Mouse (Mus musculus): ENCODE measurements around the gene Endog. TPM values are rescaled to one million over a fixed set of nuclear protein-coding genes. Genes with fewer than 3 reads are reported as not detected.
"Not testable (repeated sequence)": the region's sequence is repeated elsewhere in the genome, so short reads cannot be mapped to it uniquely, and the experiment has no call there.

The Endog gene
- polyA plus RNA-seq, 1 experiment from 2014 or later: 30.4 TPM

DNA sequence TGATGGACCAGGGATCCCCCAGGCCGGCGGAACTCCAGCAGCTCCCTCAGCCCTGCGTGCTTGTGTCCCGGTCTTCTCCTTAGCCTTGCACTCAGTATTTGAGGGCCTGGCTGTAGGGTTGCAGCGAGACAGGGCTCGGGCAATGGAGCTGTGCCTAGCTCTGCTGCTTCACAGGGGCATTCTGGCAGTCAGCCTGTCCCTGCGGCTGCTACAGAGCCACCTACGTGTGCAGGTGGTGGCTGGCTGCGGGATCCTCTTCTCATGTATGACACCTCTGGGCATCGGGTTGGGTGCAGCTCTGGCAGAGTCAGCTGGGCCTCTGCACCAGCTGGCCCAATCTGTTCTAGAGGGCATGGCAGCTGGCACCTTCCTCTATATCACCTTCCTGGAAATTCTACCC, 11.4 kb upstream of the Endog start:
- ATAC-seq (ENCODE audit: low read depth); H3K27me3 ChIP-seq (ENCODE audit: control insufficient read depth, insufficient read depth, low read length); H3K4me2 ChIP-seq (ENCODE audit: low read depth, low read length); H3K36me3 ChIP-seq (ENCODE audit: control insufficient read depth, insufficient read depth, low read length); H3K27ac ChIP-seq (ENCODE audit: low read depth, low read length); H3K9ac ChIP-seq (replicated peaks; ENCODE audit: low read depth, low read length); H3K4me3 ChIP-seq (ENCODE audit: low read depth, low read length); H3K4me1 ChIP-seq (ENCODE audit: control insufficient read depth, insufficient read depth, low read length); H3K9me3 ChIP-seq (ENCODE audit: control insufficient read depth, low read length): not testable (repeated sequence)
- WGBS: 76% methylated on average over 6 of the region's 10 CpGs

DNA sequence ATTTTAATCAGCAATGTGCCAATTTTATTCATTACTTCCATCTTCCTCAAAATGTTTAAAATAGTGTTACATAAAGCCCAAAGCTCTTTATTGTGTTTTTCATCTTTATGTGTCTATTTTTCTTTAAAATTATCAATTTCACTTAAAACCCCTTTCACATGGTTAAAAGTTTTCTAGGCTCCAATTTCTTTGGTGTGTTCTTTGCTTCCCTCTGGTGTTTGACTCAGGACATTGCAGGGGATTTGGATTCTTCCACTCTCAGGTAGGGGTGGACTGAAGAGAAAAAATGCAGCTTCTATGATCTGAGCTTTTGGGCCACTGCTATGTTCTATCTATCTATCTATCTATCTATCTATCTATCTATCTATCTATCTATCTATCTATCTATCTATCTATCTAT, 9.5 kb upstream of the Endog start:
- H3K36me3 ChIP-seq (ENCODE audit: control insufficient read depth, insufficient read depth, low read length): no peaks in the 10 kb centered on the region
- H3K9me3 ChIP-seq (ENCODE audit: control insufficient read depth, low read length): no peaks in the 10 kb centered on the region
- no peak overlapping the region for H3K4me3 ChIP-seq (ENCODE audit: low read depth, low read length)
- no peaks in the 10 kb centered on the region for H3K27me3 ChIP-seq (ENCODE audit: control insufficient read depth, insufficient read depth, low read length)
- H3K27ac ChIP-seq (ENCODE audit: low read depth, low read length): no peak overlapping the region
- no peak for ATAC-seq (ENCODE audit: low read depth)
- H3K4me1 ChIP-seq (ENCODE audit: control insufficient read depth, insufficient read depth, low read length): no peaks in the 10 kb centered on the region
- H3K9ac ChIP-seq (replicated peaks; ENCODE audit: low read depth, low read length): no peak overlapping the region
- no peak overlapping the region for H3K4me2 ChIP-seq (ENCODE audit: low read depth, low read length)

DNA sequence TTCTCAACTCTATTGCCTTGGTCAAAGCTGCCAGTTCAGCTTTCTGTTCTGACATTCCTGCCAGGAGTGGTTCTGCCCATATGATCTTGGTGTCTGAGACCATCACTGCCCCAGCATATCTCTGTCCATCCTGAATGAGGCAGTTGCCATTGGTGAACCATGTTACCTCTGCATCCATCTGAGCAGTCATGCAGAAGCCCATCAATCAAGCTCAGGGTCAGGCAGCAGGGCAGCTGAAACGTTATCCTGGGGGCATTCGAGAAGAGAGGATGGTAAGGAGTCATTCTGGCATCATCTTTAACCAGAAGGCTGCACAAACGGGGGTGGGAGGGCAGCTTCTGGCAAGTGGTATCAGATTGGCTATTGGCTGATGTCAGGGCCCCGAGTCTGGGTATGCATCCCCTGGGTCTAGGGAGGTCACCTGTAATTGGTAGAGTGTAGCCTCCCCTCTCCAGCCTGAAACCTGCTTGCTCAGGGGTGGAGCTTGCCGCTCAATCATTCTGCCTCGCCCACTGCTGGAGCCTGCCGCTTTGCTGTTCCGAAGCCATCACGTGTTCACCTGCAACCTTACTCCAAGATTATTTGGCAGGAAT, 6.9 kb upstream of the Endog start:
- no peak for ATAC-seq (ENCODE audit: low read depth)

DNA sequence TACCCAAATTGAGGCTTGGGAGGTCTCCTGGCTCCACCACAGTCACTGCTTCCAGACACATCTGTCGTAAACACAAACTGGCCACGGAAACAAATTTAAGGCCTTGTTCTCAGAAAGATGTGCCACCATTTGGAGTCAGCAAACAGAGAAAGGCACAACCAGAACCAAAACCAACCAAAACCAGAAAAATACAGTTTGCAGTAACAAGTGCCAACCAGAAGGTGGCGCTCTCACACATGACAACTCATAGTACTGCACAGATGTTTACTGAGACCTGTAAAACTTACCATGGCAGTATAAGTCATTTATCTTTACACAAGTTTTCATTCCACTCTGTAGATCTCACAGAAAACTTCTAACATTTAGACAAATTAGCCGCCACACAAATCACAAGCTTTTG, 4.6 kb upstream of the Endog start:
- H3K4me3 ChIP-seq (ENCODE audit: low read depth, low read length): no peak overlapping the region
- WGBS: 57% methylated on average over 4 of the region's 4 CpGs
- ATAC-seq (ENCODE audit: low read depth): no peak
- no peak overlapping the region for H3K4me2 ChIP-seq (ENCODE audit: low read depth, low read length)
- no peaks in the 10 kb centered on the region for H3K4me1 ChIP-seq (ENCODE audit: control insufficient read depth, insufficient read depth, low read length)
- H3K9ac ChIP-seq (replicated peaks; ENCODE audit: low read depth, low read length): no peak overlapping the region
- H3K9me3 ChIP-seq (ENCODE audit: control insufficient read depth, low read length): no peaks in the 10 kb centered on the region
- H3K27ac ChIP-seq (ENCODE audit: low read depth, low read length): no peak overlapping the region
- H3K27me3 ChIP-seq (ENCODE audit: control insufficient read depth, insufficient read depth, low read length): no peaks in the 10 kb centered on the region
- H3K36me3 ChIP-seq (ENCODE audit: control insufficient read depth, insufficient read depth, low read length): no peaks in the 10 kb centered on the region

More for the DNA sequence above, 6.9 kb upstream of the Endog start:
- Histone ChIP-seq H3K27me3 (ENCODE audit: control insufficient read depth, insufficient read depth, low read length) (no peaks in the 10 kb centered on the region), H3K4me2 (ENCODE audit: low read depth, low read length) (no peak overlapping the region), H3K9ac (replicated peaks; ENCODE audit: low read depth, low read length) (no peak overlapping the region), H3K36me3 (ENCODE audit: control insufficient read depth, insufficient read depth, low read length) (no peaks in the 10 kb centered on the region), H3K27ac (ENCODE audit: low read depth, low read length) (no peak overlapping the region), H3K9me3 (ENCODE audit: control insufficient read depth, low read length) (no peaks in the 10 kb centered on the region), H3K4me3 (ENCODE audit: low read depth, low read length) (no peak overlapping the region), H3K4me1 (ENCODE audit: control insufficient read depth, insufficient read depth, low read length) (no peaks in the 10 kb centered on the region)
- WGBS: 60% methylated on average over 9 of the region's 9 CpGs

DNA sequence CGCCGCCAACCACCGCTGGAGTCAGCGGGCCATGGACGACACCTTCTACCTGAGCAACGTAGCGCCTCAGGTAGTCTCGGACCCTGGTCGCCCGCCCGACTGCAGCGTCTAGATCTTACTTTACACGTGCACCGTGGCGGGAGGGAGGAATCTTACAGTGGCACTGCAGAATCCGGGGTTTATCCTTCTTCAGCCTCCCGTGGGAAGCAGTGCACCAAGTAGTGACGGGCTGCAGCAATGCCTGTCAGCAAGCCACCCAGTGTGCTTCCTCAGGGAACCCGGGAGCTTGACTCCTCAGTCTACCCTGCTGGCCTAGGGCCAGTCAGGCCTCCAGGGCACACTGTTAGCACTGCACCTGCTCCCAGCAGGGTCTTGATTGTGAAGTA, 697 bp downstream of the Endog start:
- WGBS: 2% methylated on average over 19 of the region's 19 CpGs
- Histone ChIP-seq H3K27ac (ENCODE audit: low read depth, low read length) (peak overlapping the region; percentile 94), H3K9ac (replicated peaks; ENCODE audit: low read depth, low read length) (peak overlapping the region; percentile 80), H3K4me3 (ENCODE audit: low read depth, low read length) (peak overlapping the region; percentile 57), H3K36me3 (ENCODE audit: control insufficient read depth, insufficient read depth, low read length) (peaks cover 18% of the 10 kb centered on the region), H3K27me3 (ENCODE audit: control insufficient read depth, insufficient read depth, low read length) (no peaks in the 10 kb centered on the region), H3K4me1 (ENCODE audit: control insufficient read depth, insufficient read depth, low read length) (no peaks in the 10 kb centered on the region), H3K9me3 (ENCODE audit: control insufficient read depth, low read length) (no peaks in the 10 kb centered on the region), H3K4me2 (ENCODE audit: low read depth, low read length) (peak overlapping the region; percentile 89)
- peak; percentile 39 for ATAC-seq (ENCODE audit: low read depth)

DNA sequence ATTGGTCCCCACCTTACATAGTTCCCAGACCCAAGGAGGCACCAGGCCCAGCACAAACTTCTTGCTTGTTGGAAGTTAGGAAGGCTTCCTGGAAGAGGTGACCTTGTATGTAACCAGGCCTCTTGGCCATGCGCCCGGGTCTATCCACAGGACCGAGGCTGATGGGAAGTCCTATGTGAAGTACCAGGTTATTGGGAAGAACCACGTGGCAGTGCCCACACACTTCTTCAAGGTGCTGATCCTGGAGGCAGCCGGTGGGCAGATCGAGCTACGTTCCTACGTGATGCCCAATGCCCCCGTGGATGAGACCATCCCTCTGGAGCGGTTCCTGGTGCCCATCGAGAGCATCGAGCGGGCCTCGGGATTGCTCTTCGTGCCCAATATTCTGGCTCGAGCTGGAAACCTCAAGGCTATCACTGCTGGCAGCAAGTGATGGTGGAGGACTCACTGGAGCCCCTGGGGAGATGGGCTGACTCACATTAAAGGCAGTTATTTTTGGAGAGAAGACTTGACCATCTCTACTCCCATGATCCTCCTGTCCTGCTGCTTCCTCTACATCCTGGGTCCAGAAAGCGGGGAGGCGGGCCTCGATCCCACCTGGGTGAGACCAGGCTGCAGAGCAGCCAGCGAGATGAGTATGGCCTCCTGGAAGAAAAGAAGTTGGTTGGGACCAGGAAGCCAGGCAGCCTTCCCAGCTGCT, 2.4 kb downstream of the Endog start:
- 98% methylated on average over 20 of the region's 20 CpGs for WGBS
- Histone ChIP-seq H3K27ac (ENCODE audit: low read depth, low read length) (no peak overlapping the region), H3K4me3 (ENCODE audit: low read depth, low read length) (no peak overlapping the region), H3K9ac (replicated peaks; ENCODE audit: low read depth, low read length) (no peak overlapping the region), H3K4me2 (ENCODE audit: low read depth, low read length) (no peak overlapping the region), H3K36me3 (ENCODE audit: control insufficient read depth, insufficient read depth, low read length) (peaks cover 18% of the 10 kb centered on the region), H3K9me3 (ENCODE audit: control insufficient read depth, low read length) (no peaks in the 10 kb centered on the region), H3K27me3 (ENCODE audit: control insufficient read depth, insufficient read depth, low read length) (no peaks in the 10 kb centered on the region), H3K4me1 (ENCODE audit: control insufficient read depth, insufficient read depth, low read length) (peaks cover 5% of the 10 kb centered on the region)
- ATAC-seq (ENCODE audit: low read depth): no peak

DNA sequence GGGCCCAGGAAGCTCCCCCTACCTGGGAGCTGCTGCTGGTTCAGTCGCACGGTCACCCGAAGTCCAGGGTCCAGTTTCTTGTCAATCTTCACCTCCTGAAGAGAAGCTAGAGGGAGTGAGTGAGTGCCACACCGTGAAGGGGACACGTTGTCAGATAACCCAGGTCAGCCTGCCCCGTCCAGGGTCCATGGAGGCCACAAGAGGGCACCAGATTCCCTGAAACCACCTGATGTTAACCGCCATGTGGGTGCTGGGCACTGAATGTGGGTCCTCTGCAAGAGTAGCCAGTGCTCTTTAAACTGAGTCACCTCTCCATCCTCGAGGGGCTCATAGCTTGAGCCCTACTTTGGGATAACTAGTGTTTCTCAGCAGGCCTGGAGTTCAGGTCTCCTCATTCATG, 4.6 kb downstream of the Endog start:
- Histone ChIP-seq H3K9me3 (ENCODE audit: control insufficient read depth, low read length) (no peaks in the 10 kb centered on the region), H3K27me3 (ENCODE audit: control insufficient read depth, insufficient read depth, low read length) (no peaks in the 10 kb centered on the region), H3K27ac (ENCODE audit: low read depth, low read length) (no peak overlapping the region), H3K4me2 (ENCODE audit: low read depth, low read length) (no peak overlapping the region), H3K4me1 (ENCODE audit: control insufficient read depth, insufficient read depth, low read length) (peaks cover 5% of the 10 kb centered on the region), H3K4me3 (ENCODE audit: low read depth, low read length) (no peak overlapping the region), H3K36me3 (ENCODE audit: control insufficient read depth, insufficient read depth, low read length) (peaks cover 18% of the 10 kb centered on the region), H3K9ac (replicated peaks; ENCODE audit: low read depth, low read length) (no peak overlapping the region)
- 91% methylated on average over 8 of the region's 8 CpGs for WGBS
- no peak for ATAC-seq (ENCODE audit: low read depth)

DNA sequence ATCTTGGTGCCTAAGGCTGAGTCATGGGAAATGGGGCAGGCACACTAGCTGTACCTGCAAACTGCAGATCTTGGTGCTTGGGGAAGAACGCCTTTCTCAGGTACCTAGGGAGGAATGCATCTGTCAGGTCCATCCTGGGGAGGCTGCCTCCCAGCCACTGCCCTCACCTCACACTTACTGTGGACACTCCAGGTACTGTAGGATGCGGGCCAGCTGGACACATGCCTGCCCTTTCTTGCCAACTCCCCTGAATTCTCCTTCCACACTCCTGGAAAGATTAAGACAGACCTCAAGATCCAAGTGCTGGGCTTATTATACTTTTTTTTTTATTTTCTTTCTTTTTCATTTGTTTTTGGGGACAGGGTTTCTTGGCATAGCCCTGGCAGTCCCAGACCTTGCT, 5.3 kb downstream of the Endog start:
- Histone ChIP-seq H3K4me1 (ENCODE audit: control insufficient read depth, insufficient read depth, low read length) (peaks cover 5% of the 10 kb centered on the region), H3K4me3 (ENCODE audit: low read depth, low read length) (no peak overlapping the region), H3K9me3 (ENCODE audit: control insufficient read depth, low read length) (no peaks in the 10 kb centered on the region), H3K27ac (ENCODE audit: low read depth, low read length) (no peak overlapping the region), H3K9ac (replicated peaks; ENCODE audit: low read depth, low read length) (no peak overlapping the region), H3K27me3 (ENCODE audit: control insufficient read depth, insufficient read depth, low read length) (no peaks in the 10 kb centered on the region), H3K36me3 (ENCODE audit: control insufficient read depth, insufficient read depth, low read length) (peaks cover 18% of the 10 kb centered on the region), H3K4me2 (ENCODE audit: low read depth, low read length) (no peak overlapping the region)
- no peak for ATAC-seq (ENCODE audit: low read depth)
- WGBS: 100% methylated on average over 2 of the region's 2 CpGs

DNA sequence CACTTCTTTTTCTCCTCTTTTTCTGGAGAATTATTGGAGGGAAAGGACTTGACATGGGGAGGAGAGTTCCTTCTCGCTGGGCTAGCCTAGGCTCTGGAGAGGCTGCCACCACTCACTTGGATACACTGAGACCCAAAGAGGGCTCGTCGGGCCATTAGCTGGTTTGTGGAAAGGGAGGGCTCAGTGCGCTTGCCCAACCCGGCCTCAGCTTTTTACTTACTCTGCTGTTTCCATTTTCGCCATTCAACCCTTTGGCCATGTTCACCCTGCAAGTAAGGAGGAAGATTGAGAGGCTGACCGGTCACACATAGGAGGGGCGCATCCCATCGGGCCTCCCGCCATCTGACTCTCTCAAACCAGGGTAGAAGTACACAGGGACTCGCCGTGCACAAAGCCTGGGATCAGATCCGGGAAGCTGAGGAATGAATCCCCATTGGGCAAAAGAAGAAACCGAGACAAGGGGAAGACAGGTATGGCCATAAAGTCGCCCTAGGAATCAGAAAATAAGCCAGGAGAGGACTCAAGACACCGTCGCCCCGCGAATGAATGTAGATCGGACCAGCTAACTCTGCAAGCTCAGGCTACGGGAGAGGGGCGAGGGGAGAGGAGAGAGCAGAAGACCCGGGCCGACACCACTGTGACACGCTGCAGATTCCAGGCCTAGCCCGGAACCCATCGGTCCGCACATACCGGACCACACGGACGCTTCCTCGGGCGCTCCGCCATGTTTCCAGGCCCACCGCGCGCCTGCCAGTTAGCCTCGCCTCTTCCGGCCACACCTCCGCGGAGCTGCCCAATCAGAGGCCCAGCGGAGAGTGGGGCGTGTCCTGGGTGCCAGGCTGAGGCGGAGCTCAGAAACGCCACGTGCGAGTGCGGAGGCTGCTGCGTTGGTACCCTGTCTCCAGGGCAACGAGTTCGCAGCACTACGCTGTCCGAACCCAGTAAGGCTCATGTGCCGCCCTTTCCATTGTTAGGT, 6.7 kb downstream of the Endog start, which contains the start of gene Spout1:
TSS of gene Spout1 (minus strand) at position 760 of the 976 bp plus-strand sequence.
- Histone ChIP-seq H3K9ac (replicated peaks; ENCODE audit: low read depth, low read length) (peak within 1 kb of the TSS; percentile 66), H3K36me3 (ENCODE audit: control insufficient read depth, insufficient read depth, low read length) (peaks cover 18% of the 10 kb centered on the region), H3K4me3 (ENCODE audit: low read depth, low read length) (peak within 1 kb of the TSS; percentile 69), H3K27me3 (ENCODE audit: control insufficient read depth, insufficient read depth, low read length) (no peaks in the 10 kb centered on the region), H3K27ac (ENCODE audit: low read depth, low read length) (no peak within 1 kb of the TSS), H3K4me1 (ENCODE audit: control insufficient read depth, insufficient read depth, low read length) (peaks cover 5% of the 10 kb centered on the region), H3K4me2 (ENCODE audit: low read depth, low read length) (peak within 1 kb of the TSS; percentile 90), H3K9me3 (ENCODE audit: control insufficient read depth, low read length) (no peaks in the 10 kb centered on the region)
- 3% methylated on average over 54 of the region's 54 CpGs for WGBS
- ATAC-seq (ENCODE audit: low read depth): peak; percentile 99

Measured in neural tube, embryonic 14.5 days (tissue).